Mouse (Mus musculus): ENCODE measurements around the gene Rasgrp4. TPM values are rescaled to one million over a fixed set of nuclear protein-coding genes. Genes with fewer than 3 reads are reported as not detected.

The Rasgrp4 gene
- 0.66 and 0.84 TPM in 2 replicates for polyA plus RNA-seq (2015; fragmentation: Nextera tagmentation; extraction: Ambion mirVana)

- H3K9ac ChIP-seq (replicated peaks; ENCODE audit: low read length): peak within 1 kb of the TSS; percentile 51; the same call in 1 of the 2 replicates
- WGBS: under 1% methylated on average over 14 of the region's 20 CpGs
- ATAC-seq (ENCODE audit: low FRiP score, low TSS enrichment): peak; percentile 69
Measured at GRCm38 (mm10) chr7:29134693-29135386, at the start of gene Rasgrp4. Gene Rasgrp4 (plus strand): TSS chr7:29134851.

GRCm38 (mm10) chr7:29085981-29086380 is 48.7 kb upstream of the Rasgrp4 start:
- H3K27ac ChIP-seq (ENCODE audit: low read length): no peak overlapping the region
- no peaks in the 10 kb centered on the region for H3K36me3 ChIP-seq (ENCODE audit: insufficient read depth, low read length)
- no peak overlapping the region for H3K4me3 ChIP-seq (ENCODE audit: low read length)
- H3K4me1 ChIP-seq (ENCODE audit: insufficient read depth, low read length): no peaks in the 10 kb centered on the region
- no peak overlapping the region for H3K9ac ChIP-seq (replicated peaks; ENCODE audit: low read length)
- H3K27me3 ChIP-seq (ENCODE audit: insufficient read depth, low read length): no peaks in the 10 kb centered on the region
- ATAC-seq (ENCODE audit: low FRiP score, low TSS enrichment): no peak
- H3K9me3 ChIP-seq (ENCODE audit: low read length): no peaks in the 10 kb centered on the region
- H3K4me2 ChIP-seq (replicated peaks; ENCODE audit: low read depth, low read length): no peak overlapping the region
- WGBS: 92% methylated on average over 30 of the region's 30 CpGs

More at GRCm38 (mm10) chr7:29134693-29135386, at the start of gene Rasgrp4:
- Histone ChIP-seq H3K27me3 (ENCODE audit: insufficient read depth, low read length) (no peaks in the 10 kb centered on the region; the same call in 1 of the 2 replicates), H3K4me2 (replicated peaks; ENCODE audit: low read depth, low read length) (peak within 1 kb of the TSS; percentile 59), H3K27ac (ENCODE audit: low read length) (no peak within 1 kb of the TSS), H3K36me3 (ENCODE audit: insufficient read depth, low read length) (no peaks in the 10 kb centered on the region), H3K4me3 (ENCODE audit: low read length) (peak within 1 kb of the TSS; percentile 30), H3K4me1 (ENCODE audit: insufficient read depth, low read length) (peaks cover 11% of the 10 kb centered on the region; the same call in 1 of the 2 replicates), H3K9me3 (ENCODE audit: low read length) (no peaks in the 10 kb centered on the region)

- Histone ChIP-seq H3K36me3 (ENCODE audit: insufficient read depth, low read length) (no peaks in the 10 kb centered on the region), H3K4me3 (ENCODE audit: low read length) (no peak overlapping the region), H3K27me3 (ENCODE audit: insufficient read depth, low read length) (no peaks in the 10 kb centered on the region), H3K4me2 (replicated peaks; ENCODE audit: low read depth, low read length) (no peak overlapping the region), H3K9me3 (ENCODE audit: low read length) (no peaks in the 10 kb centered on the region), H3K27ac (ENCODE audit: low read length) (no peak overlapping the region), H3K9ac (replicated peaks; ENCODE audit: low read length) (no peak overlapping the region), H3K4me1 (ENCODE audit: insufficient read depth, low read length) (no peaks in the 10 kb centered on the region)
- 89% methylated on average over 10 of the region's 10 CpGs for WGBS
- ATAC-seq (ENCODE audit: low FRiP score, low TSS enrichment): no peak
Measured at GRCm38 (mm10) chr7:29086902-29087301, 47.7 kb upstream of the Rasgrp4 start.

- Histone ChIP-seq H3K27me3 (ENCODE audit: insufficient read depth, low read length) (no peaks in the 10 kb centered on the region), H3K4me2 (replicated peaks; ENCODE audit: low read depth, low read length) (no peak overlapping the region), H3K9ac (replicated peaks; ENCODE audit: low read length) (no peak overlapping the region), H3K4me3 (ENCODE audit: low read length) (no peak overlapping the region), H3K4me1 (ENCODE audit: insufficient read depth, low read length) (no peaks in the 10 kb centered on the region), H3K27ac (ENCODE audit: low read length) (no peak overlapping the region), H3K9me3 (ENCODE audit: low read length) (no peaks in the 10 kb centered on the region), H3K36me3 (ENCODE audit: insufficient read depth, low read length) (no peaks in the 10 kb centered on the region)
- no peak for ATAC-seq (ENCODE audit: low FRiP score, low TSS enrichment)
- WGBS: 84% methylated on average over 6 of the region's 6 CpGs
Measured at GRCm38 (mm10) chr7:29088817-29089216, 45.8 kb upstream of the Rasgrp4 start.

- H3K9ac ChIP-seq (replicated peaks; ENCODE audit: low read length): no peak overlapping the region
- 92% methylated on average over 16 of the region's 16 CpGs for WGBS
- H3K4me3 ChIP-seq (ENCODE audit: low read length): no peak overlapping the region
- no peaks in the 10 kb centered on the region for H3K4me1 ChIP-seq (ENCODE audit: insufficient read depth, low read length)
- H3K4me2 ChIP-seq (replicated peaks; ENCODE audit: low read depth, low read length): no peak overlapping the region
- no peak; the same call in 1 of the 2 replicates for ATAC-seq (ENCODE audit: low FRiP score, low TSS enrichment)
- H3K27ac ChIP-seq (ENCODE audit: low read length): no peak overlapping the region
- H3K27me3 ChIP-seq (ENCODE audit: insufficient read depth, low read length): no peaks in the 10 kb centered on the region
- no peaks in the 10 kb centered on the region for H3K9me3 ChIP-seq (ENCODE audit: low read length)
- no peaks in the 10 kb centered on the region for H3K36me3 ChIP-seq (ENCODE audit: insufficient read depth, low read length)
Measured at GRCm38 (mm10) chr7:29097131-29097530, 37.5 kb upstream of the Rasgrp4 start.

GRCm38 (mm10) chr7:29101286-29102017 is 33.2 kb upstream of the Rasgrp4 start:
- Histone ChIP-seq H3K4me2 (replicated peaks; ENCODE audit: low read depth, low read length) (no peak overlapping the region), H3K4me3 (ENCODE audit: low read length) (no peak overlapping the region), H3K9me3 (ENCODE audit: low read length) (no peaks in the 10 kb centered on the region), H3K9ac (replicated peaks; ENCODE audit: low read length) (no peak overlapping the region), H3K27ac (ENCODE audit: low read length) (no peak overlapping the region), H3K4me1 (ENCODE audit: insufficient read depth, low read length) (no peaks in the 10 kb centered on the region), H3K36me3 (ENCODE audit: insufficient read depth, low read length) (no peaks in the 10 kb centered on the region), H3K27me3 (ENCODE audit: insufficient read depth, low read length) (no peaks in the 10 kb centered on the region)
- WGBS: 92% methylated on average over 12 of the region's 12 CpGs
- ATAC-seq (ENCODE audit: low FRiP score, low TSS enrichment): no peak

GRCm38 (mm10) chr7:29108992-29109955 is 25.4 kb upstream of the Rasgrp4 start:
- peak; percentile 73 for ATAC-seq (ENCODE audit: low FRiP score, low TSS enrichment)
- Histone ChIP-seq H3K4me1 (ENCODE audit: insufficient read depth, low read length) (peaks cover 7% of the 10 kb centered on the region), H3K27ac (ENCODE audit: low read length) (no peak overlapping the region), H3K27me3 (ENCODE audit: insufficient read depth, low read length) (no peaks in the 10 kb centered on the region), H3K36me3 (ENCODE audit: insufficient read depth, low read length) (no peaks in the 10 kb centered on the region), H3K9ac (replicated peaks; ENCODE audit: low read length) (peak overlapping the region; percentile 57), H3K4me2 (replicated peaks; ENCODE audit: low read depth, low read length) (peak overlapping the region; percentile 53), H3K4me3 (ENCODE audit: low read length) (peak overlapping the region; percentile 34), H3K9me3 (ENCODE audit: low read length) (no peaks in the 10 kb centered on the region)
- 25% methylated on average over 38 of the region's 38 CpGs for WGBS

- no peaks in the 10 kb centered on the region for H3K4me1 ChIP-seq (ENCODE audit: insufficient read depth, low read length)
- no peaks in the 10 kb centered on the region for H3K9me3 ChIP-seq (ENCODE audit: low read length)
- no peaks in the 10 kb centered on the region for H3K36me3 ChIP-seq (ENCODE audit: insufficient read depth, low read length)
- WGBS: 15% methylated on average over 18 of the region's 18 CpGs
- no peak overlapping the region for H3K9ac ChIP-seq (replicated peaks; ENCODE audit: low read length)
- no peak overlapping the region for H3K27ac ChIP-seq (ENCODE audit: low read length)
- no peak overlapping the region for H3K4me2 ChIP-seq (replicated peaks; ENCODE audit: low read depth, low read length)
- peak; percentile 51; the same call in 1 of the 2 replicates for ATAC-seq (ENCODE audit: low FRiP score, low TSS enrichment)
- no peaks in the 10 kb centered on the region for H3K27me3 ChIP-seq (ENCODE audit: insufficient read depth, low read length)
- H3K4me3 ChIP-seq (ENCODE audit: low read length): no peak overlapping the region
Measured at GRCm38 (mm10) chr7:29118142-29118851, 16.4 kb upstream of the Rasgrp4 start.

- Histone ChIP-seq H3K36me3 (ENCODE audit: insufficient read depth, low read length) (no peaks in the 10 kb centered on the region), H3K9me3 (ENCODE audit: low read length) (no peaks in the 10 kb centered on the region), H3K27ac (ENCODE audit: low read length) (no peak overlapping the region), H3K4me3 (ENCODE audit: low read length) (no peak overlapping the region), H3K9ac (replicated peaks; ENCODE audit: low read length) (no peak overlapping the region), H3K4me1 (ENCODE audit: insufficient read depth, low read length) (peaks cover 3% of the 10 kb centered on the region), H3K4me2 (replicated peaks; ENCODE audit: low read depth, low read length) (no peak overlapping the region), H3K27me3 (ENCODE audit: insufficient read depth, low read length) (no peaks in the 10 kb centered on the region)
- 83% methylated on average over 1 of the region's 1 CpGs for WGBS
- ATAC-seq (ENCODE audit: low FRiP score, low TSS enrichment): no peak
Measured at GRCm38 (mm10) chr7:29119526-29119925, 15.1 kb upstream of the Rasgrp4 start.

All from kidney, embryonic 16.5 days (tissue).